Mouse (Mus musculus) liver, embryonic 11.5 days (tissue): ENCODE data around the gene Ncoa5. TPM values are rescaled to one million over a fixed set of nuclear protein-coding genes. Genes with fewer than 3 reads are reported as not detected.

Source experiments
- ATAC-seq: fragments of 200-750 bp; cut with Nextera tagmentation; replicated peaks from 2 replicates; pipeline ENCODE4 v1.8.0; 2017; ENCODE audit warnings: moderate number of reproducible peaks, mild to moderate bottlenecking, moderate TSS enrichment, moderate library complexity; ENCODE audit not compliant: low FRiP score
- DNase-seq: peaks from one replicate; pipeline ENCODE4 v3.0.0-alpha.2; 2017; ENCODE audit warnings: low spot score
- H3K27ac ChIP-seq: fragments of 300-500 bp; sonication (generic); 2 replicates; pipeline ENCODE4 v1.5.1; 2014; ENCODE audit warnings: mild to moderate bottlenecking, low read depth, low read length, control low read depth
- H3K27me3 ChIP-seq: fragments of 300-500 bp; sonication (generic); replicated peaks from 2 replicates; pipeline ENCODE4 v1.6.1; 2014; ENCODE audit warnings: low read length, mixed read lengths; ENCODE audit not compliant: control insufficient read depth, insufficient read depth
- H3K36me3 ChIP-seq: fragments of 300-500 bp; sonication (generic); 2 replicates; pipeline ENCODE4 v1.6.1; 2014; ENCODE audit warnings: mild to moderate bottlenecking, low read length, moderate library complexity, mixed read lengths; ENCODE audit not compliant: control insufficient read depth, insufficient read depth
- H3K4me1 ChIP-seq: fragments of 300-500 bp; sonication (generic); replicated peaks from 2 replicates; pipeline ENCODE4 v1.6.1; 2014; ENCODE audit warnings: low read length, mixed read lengths; ENCODE audit not compliant: control insufficient read depth, insufficient read depth
- H3K4me2 ChIP-seq: fragments of 300-500 bp; sonication (generic); 2 replicates; pipeline ENCODE4 v1.6.1; 2014; ENCODE audit warnings: mild to moderate bottlenecking, control low read depth, moderate library complexity
- H3K4me3 ChIP-seq: fragments of 300-500 bp; sonication (generic); 2 replicates; pipeline ENCODE4 v1.5.1; 2014; ENCODE audit warnings: low read depth, low read length, control low read depth
- H3K9ac ChIP-seq: fragments of 300-500 bp; sonication (generic); 2 replicates; pipeline ENCODE4 v1.6.1; 2014; ENCODE audit warnings: low read depth, low read length, control low read depth
- H3K9me3 ChIP-seq: fragments of 300-500 bp; sonication (generic); 2 replicates; pipeline ENCODE4 v1.6.1; 2016; ENCODE audit warnings: low read length, inconsistent platforms, mixed read lengths; ENCODE audit not compliant: control insufficient read depth
- WGBS: fragments of 180-500 bp; shearing (Covaris S2); extraction: QIAGEN DNeasy Blood & Tissue Kit; methylation state at CpG from one replicate; pipeline ENCODE4 v1.1.7; 2014; 5-methylcytosine and 5-hydroxymethylcytosine counted together
- polyA plus RNA-seq: library from polyadenylated mRNA; unstranded; fragments of >200 nt; fragmentation: Nextera tagmentation; extraction: Ambion mirVana; gene quantifications from 2 replicates; pipeline ENCODE4 v1.2.1, GENCODE M21; 2014

Ncoa5 gene
- polyA plus RNA-seq, 1 experiment from 2014 or later, result 45.9 TPM

DNA sequence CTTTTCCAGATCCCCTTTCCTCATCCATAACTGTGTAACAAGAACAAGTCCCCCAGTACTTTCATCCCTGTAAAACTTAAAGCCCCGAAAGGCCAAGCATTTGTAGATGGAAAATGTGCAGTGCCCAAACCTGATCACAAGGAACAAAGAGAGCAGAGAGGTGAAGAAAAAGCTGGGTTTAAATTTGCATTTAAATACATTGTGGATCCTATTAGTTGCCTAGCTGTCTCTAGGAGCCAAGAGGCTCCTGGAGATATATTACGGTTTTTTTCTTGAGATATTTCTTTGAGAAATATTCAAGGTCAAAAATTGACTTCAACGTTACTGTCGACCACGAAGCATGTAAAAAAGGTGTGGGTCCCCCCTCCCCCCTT, 378 bp upstream of the Ncoa5 start:
- WGBS, result 52% methylated on average over 5 of the region's 5 CpGs
- DNase-seq, result no peak
- H3K4me1 ChIP-seq, result peaks cover 12% of the 10 kb centered on the region
- no peak overlapping the region for H3K9ac ChIP-seq
- H3K9me3 ChIP-seq, result no peaks in the 10 kb centered on the region
- H3K27ac ChIP-seq, result no peak overlapping the region
- no peaks in the 10 kb centered on the region for H3K36me3 ChIP-seq
- peak overlapping the region; percentile 94 for H3K4me3 ChIP-seq
- H3K4me2 ChIP-seq, result peak overlapping the region; percentile 73
- no peak for ATAC-seq
- no peaks in the 10 kb centered on the region for H3K27me3 ChIP-seq

DNA sequence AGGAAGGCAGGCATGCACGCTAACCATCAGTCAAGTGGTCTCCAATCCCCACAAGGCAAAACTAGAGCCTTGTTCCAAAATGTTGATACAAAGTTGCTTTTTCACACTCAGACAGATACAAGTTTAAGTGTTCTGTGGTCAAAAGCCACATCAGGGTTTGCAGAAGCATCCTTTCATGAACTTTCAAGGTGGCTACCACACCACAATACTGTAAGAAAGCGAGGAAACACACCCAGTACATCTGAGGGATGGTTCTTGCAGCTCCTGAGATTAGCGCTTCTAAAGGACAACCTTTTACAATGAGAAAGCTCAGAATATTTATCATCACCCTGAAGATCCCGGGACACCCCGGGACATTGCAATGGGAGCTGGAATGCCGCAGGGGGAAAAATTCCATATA, 1.4 kb downstream of the Ncoa5 start:
- peak overlapping the region; percentile 73 for H3K4me2 ChIP-seq
- H3K4me3 ChIP-seq, result peak overlapping the region; percentile 94
- DNase-seq (no peak), ATAC-seq (no peak)
- peak overlapping the region; percentile 97 for H3K9ac ChIP-seq
- no peaks in the 10 kb centered on the region for H3K9me3 ChIP-seq
- 65% methylated on average over 6 of the region's 6 CpGs for WGBS
- no peaks in the 10 kb centered on the region for H3K27me3 ChIP-seq
- no peak overlapping the region for H3K27ac ChIP-seq
- no peaks in the 10 kb centered on the region for H3K36me3 ChIP-seq
- peaks cover 12% of the 10 kb centered on the region for H3K4me1 ChIP-seq

DNA sequence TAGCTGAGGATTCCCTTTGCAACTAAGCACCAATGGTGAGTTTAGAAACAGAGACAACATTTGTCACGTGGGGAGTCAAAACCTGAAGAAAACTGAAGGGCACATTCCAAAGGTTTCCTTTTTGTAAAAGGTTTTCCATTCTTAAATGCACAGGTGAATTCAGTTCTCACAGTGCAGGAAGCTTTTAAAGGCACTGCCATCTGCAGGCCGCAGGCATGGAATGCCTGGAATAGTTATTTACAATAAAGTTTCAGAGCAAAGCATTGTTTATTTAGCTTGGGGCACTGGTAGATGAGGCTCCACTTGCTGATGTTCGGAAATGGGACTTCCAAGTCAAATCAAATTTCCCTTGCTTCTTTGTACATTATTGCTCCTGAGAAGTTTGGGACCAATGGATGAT, 2.1 kb downstream of the Ncoa5 start:
- peak overlapping the region; percentile 73 for H3K4me2 ChIP-seq
- no peak for DNase-seq

DNA sequence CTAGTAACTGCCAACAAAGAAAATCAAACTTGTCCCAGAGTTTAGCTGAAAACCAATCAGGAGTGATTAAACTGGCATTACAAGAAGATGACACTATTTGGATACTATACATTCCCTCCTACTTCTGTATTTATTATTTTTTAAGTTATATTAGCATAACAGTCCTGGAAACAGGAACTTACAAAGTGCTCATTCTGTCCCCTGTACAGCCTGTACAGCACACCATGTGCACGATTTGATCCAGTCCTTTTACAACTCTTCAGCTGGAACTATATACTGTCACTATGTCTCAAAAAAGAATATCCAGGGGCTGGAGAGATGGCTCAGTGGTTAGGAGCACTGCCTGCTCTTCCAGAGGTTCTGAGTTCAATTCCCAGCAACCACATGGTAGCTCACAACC, 7.5 kb downstream of the Ncoa5 start:
- no peak overlapping the region for H3K27ac ChIP-seq
- WGBS, result 66% methylated on average over 1 of the region's 1 CpGs
- H3K36me3 ChIP-seq, result peaks cover 5% of the 10 kb centered on the region; the same call in 1 of the 2 replicates
- no peak overlapping the region for H3K9ac ChIP-seq
- DNase-seq, result no peak
- H3K9me3 ChIP-seq, result no peaks in the 10 kb centered on the region
- ATAC-seq, result no peak
- H3K4me2 ChIP-seq, result no peak overlapping the region
- no peaks in the 10 kb centered on the region for H3K27me3 ChIP-seq
- no peaks in the 10 kb centered on the region for H3K4me1 ChIP-seq
- H3K4me3 ChIP-seq, result no peak overlapping the region

More for the DNA sequence above, 2.1 kb downstream of the Ncoa5 start:
- Histone ChIP-seq H3K36me3 (no peaks in the 10 kb centered on the region), H3K4me3 (peak overlapping the region; percentile 94; the same call in 1 of the 2 replicates), H3K27ac (no peak overlapping the region), H3K4me1 (peaks cover 12% of the 10 kb centered on the region), H3K9me3 (no peaks in the 10 kb centered on the region), H3K27me3 (no peaks in the 10 kb centered on the region), H3K9ac (no peak overlapping the region)
- no peak for ATAC-seq
- WGBS, result 61% methylated on average over 3 of the region's 3 CpGs

DNA sequence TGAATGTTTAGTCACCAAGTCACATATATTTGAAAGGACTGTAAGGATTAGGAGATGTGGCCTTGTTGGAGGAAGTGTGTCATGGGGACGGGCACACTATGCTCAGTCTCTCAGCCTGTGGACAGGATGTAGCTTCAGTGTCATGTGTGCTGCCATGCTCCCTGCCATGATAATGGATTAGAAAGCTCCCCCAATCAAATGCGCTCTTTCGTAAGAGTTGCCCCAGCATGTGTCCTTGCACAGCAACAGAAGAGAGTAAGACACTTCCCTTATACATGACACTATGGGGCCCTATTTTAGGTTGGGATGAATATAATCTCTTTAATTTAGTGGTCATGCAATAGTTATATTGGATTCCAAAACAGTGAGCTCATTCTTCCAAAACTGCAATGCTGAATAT, 14.2 kb downstream of the Ncoa5 start:
- no peaks in the 10 kb centered on the region for H3K9me3 ChIP-seq
- no peak overlapping the region for H3K9ac ChIP-seq
- DNase-seq (no peak), ATAC-seq (no peak)
- 83% methylated on average over 3 of the region's 3 CpGs for WGBS
- H3K4me3 ChIP-seq, result no peak overlapping the region
- no peaks in the 10 kb centered on the region for H3K4me1 ChIP-seq
- peaks cover 5% of the 10 kb centered on the region; the same call in 1 of the 2 replicates for H3K36me3 ChIP-seq
- H3K27ac ChIP-seq, result no peak overlapping the region
- H3K27me3 ChIP-seq, result no peaks in the 10 kb centered on the region
- H3K4me2 ChIP-seq, result no peak overlapping the region

DNA sequence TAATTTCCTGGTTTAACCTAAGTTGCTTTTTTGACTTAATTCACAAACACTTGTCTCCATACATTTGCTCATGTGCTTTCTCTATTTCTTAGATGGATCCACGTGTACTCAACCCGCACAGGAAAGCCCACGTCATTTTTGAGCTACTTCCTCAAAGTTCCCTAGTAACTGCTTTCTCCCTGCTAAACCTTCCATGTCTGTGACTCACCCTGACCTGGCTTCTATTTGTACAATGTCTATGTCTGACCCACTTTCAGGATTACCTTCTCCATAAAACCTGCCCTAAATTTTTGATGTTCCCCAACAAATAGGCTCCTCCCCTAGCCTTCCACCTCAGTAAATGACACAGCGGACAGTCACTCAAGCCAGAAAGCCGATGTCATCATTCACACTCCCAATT, 19.7 kb downstream of the Ncoa5 start:
- Histone ChIP-seq H3K4me2 (no peak overlapping the region), H3K27ac (no peak overlapping the region), H3K4me3 (no peak overlapping the region), H3K9ac (no peak overlapping the region), H3K9me3 (no peaks in the 10 kb centered on the region), H3K27me3 (no peaks in the 10 kb centered on the region), H3K36me3 (peaks cover 21% of the 10 kb centered on the region), H3K4me1 (no peaks in the 10 kb centered on the region)
- no peak for ATAC-seq
- 72% methylated on average over 5 of the region's 5 CpGs for WGBS
- DNase-seq, result no peak

DNA sequence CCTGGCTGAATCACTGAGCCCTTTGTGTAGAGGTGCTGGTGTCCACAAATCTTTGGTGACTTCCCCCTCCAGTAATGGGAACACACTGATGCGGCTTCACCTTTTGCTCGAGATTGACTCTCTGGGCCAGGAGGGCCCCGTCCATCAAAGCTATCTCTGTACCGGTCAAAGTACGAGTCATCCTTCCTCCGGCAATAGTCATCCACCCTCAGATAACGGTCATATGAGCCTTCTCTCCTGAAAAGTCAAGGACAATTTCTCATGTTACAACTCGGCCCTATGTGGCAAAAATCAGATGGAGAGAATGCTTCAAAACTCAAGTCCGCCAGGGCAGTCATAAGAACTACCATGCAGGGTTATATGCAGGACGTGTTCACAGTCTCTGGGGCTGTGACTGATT, 24.3 kb downstream of the Ncoa5 start:
- H3K9me3 ChIP-seq, result no peaks in the 10 kb centered on the region
- DNase-seq, result no peak
- 56% methylated on average over 10 of the region's 10 CpGs for WGBS
- H3K4me1 ChIP-seq, result no peaks in the 10 kb centered on the region
- H3K4me3 ChIP-seq, result no peak overlapping the region
- H3K27ac ChIP-seq, result no peak overlapping the region
- no peak for ATAC-seq
- H3K36me3 ChIP-seq, result peaks cover 47% of the 10 kb centered on the region
- no peaks in the 10 kb centered on the region for H3K27me3 ChIP-seq
- H3K9ac ChIP-seq, result no peak overlapping the region
- no peak overlapping the region for H3K4me2 ChIP-seq

DNA sequence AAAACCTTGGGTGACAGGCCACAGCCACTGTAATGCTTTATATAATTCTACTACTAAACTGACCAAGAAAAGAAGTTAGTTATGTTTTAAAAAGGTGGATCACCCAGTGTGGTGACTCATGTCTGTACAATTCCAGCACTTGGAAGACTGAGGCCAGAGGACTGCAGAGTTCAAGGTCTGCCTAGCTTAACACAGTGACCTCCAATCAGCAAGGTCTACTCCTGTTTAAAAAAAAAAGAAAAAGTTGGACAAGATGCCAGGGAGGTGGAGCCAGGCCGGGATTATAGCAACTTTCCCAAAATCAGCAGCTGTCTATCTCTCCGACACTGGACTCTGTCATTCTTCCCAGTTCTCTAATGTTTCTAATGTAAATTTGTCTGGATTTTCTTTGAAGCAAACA, 25.1 kb downstream of the Ncoa5 start:
- no peak for ATAC-seq
- Histone ChIP-seq H3K27ac (no peak overlapping the region), H3K4me2 (no peak overlapping the region), H3K36me3 (peaks cover 51% of the 10 kb centered on the region), H3K9me3 (no peaks in the 10 kb centered on the region), H3K4me3 (no peak overlapping the region), H3K4me1 (no peaks in the 10 kb centered on the region), H3K9ac (no peak overlapping the region), H3K27me3 (no peaks in the 10 kb centered on the region)
- no peak for DNase-seq
- 90% methylated on average over 2 of the region's 2 CpGs for WGBS

DNA sequence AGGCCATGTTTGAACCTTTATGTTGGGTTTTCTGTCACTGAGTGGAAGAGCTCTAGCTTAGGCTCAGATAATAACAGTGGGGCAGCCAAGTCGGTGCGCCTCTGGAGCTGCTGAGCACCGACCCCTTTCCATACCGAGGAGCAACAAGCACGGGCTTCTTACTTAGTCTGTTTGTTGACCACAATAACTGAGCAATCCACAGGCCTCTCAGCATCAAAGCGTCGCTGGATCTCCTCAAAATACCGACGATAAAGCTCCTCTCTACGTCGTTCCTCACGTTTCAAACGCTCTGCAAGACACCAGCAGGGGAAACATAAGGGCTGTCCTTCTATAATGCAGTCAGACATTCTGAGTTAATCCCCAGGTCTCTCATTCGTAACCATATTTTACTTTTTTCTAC, 25.5 kb downstream of the Ncoa5 start:
- 96% methylated on average over 14 of the region's 14 CpGs for WGBS
- no peak overlapping the region for H3K4me3 ChIP-seq
- no peak overlapping the region for H3K4me2 ChIP-seq
- DNase-seq, result no peak
- H3K27ac ChIP-seq, result no peak overlapping the region
- H3K9ac ChIP-seq, result no peak overlapping the region
- ATAC-seq, result no peak
- H3K36me3 ChIP-seq, result peaks cover 52% of the 10 kb centered on the region
- no peaks in the 10 kb centered on the region for H3K27me3 ChIP-seq
- no peaks in the 10 kb centered on the region for H3K4me1 ChIP-seq
- no peaks in the 10 kb centered on the region for H3K9me3 ChIP-seq
